Comparison of ENCODE assay signal across 7 mouse cellular contexts in genomic region chr13:97137466-97138400, GRCm38 (mm10). TPM values are rescaled to one million over a fixed set of nuclear protein-coding genes. Genes with fewer than 3 reads are reported as not detected.
DNase-seq lines count a peak whose midpoint lies in the region; ATAC-seq and TF ChIP-seq lines count a peak whose summit lies in the region.

Gene Gfm2, plus strand, starts transcription at chr13:97137937.
Gene Nsa2, minus strand, starts transcription at chr13:97137937.

- ATAC-seq in intestine, postnatal 0 days = peak; percentile 98
- ATAC-seq in midbrain, embryonic 12.5 days (ENCODE audit: low FRiP score, low read depth) = peak; percentile 97

- H3K36me3 ChIP-seq in embryonic facial prominence, embryonic 10.5 days (replicated peaks) = peaks cover 40% of the 10 kb centered on the region
- peaks cover 24% of the 10 kb centered on the region for H3K36me3 ChIP-seq in intestine, postnatal 0 days (ENCODE audit: control insufficient read depth, insufficient read depth)
- H3K36me3 ChIP-seq in midbrain, embryonic 12.5 days = peaks cover 31% of the 10 kb centered on the region
- peaks cover 20% of the 10 kb centered on the region for H3K36me3 ChIP-seq in small intestine, adult 2 months (ENCODE audit: control insufficient read depth, insufficient read depth, low read length)

- intact Hi-C loops in left cerebral cortex, postnatal 4 days (cut with DNase I) = no loop called here

- WGBS in embryonic facial prominence, embryonic 10.5 days = under 1% methylated on average over 57 of the region's 57 CpGs
- under 1% methylated on average over 57 of the region's 57 CpGs for WGBS in intestine, postnatal 0 days
- WGBS in midbrain, embryonic 12.5 days = under 1% methylated on average over 57 of the region's 57 CpGs
- WGBS in small intestine, adult 2 months = under 1% methylated on average over 57 of the region's 57 CpGs

- H3K9me3 ChIP-seq in embryonic facial prominence, embryonic 10.5 days = no peaks in the 10 kb centered on the region
- H3K9me3 ChIP-seq in intestine, postnatal 0 days (ENCODE audit: control insufficient read depth) = no peaks in the 10 kb centered on the region
- no peaks in the 10 kb centered on the region for H3K9me3 ChIP-seq in midbrain, embryonic 12.5 days

- peak; percentile 90 for DNase-seq in adrenal gland, postnatal 10 days
- DNase-seq in embryonic facial prominence, embryonic 10.5 days (ENCODE audit: low spot score) = peak; percentile 91
- DNase-seq in gonadal fat pad, adult 2 months (ENCODE audit: low read depth) = peak; percentile 82
- DNase-seq in left cerebral cortex, postnatal 4 days = peak; percentile 86

- TF ChIP-seq POLR2A in small intestine, adult 2 months (IDR thresholded peaks at IDR 0.05; ENCODE audit: low read depth, low read length) = peak; percentile 69

- no peak for TF ChIP-seq CTCF in intestine, postnatal 0 days (IDR thresholded peaks at IDR 0.05; ENCODE audit: low read depth)
- TF ChIP-seq CTCF in small intestine, adult 2 months (IDR thresholded peaks at IDR 0.05; ENCODE audit: extremely low read depth, insufficient read length, insufficient replicate concordance, low read depth, low read length) = no peak

- H3K27ac ChIP-seq in embryonic facial prominence, embryonic 10.5 days (replicated peaks) = peak within 1 kb of the TSS; percentile 88
- H3K27ac ChIP-seq in intestine, postnatal 0 days (ENCODE audit: low read depth, low read length) = peak within 1 kb of the TSS; percentile 90
- peak within 1 kb of the TSS; percentile 87 for H3K27ac ChIP-seq in midbrain, embryonic 12.5 days (replicated peaks)
- H3K27ac ChIP-seq in small intestine, adult 2 months (ENCODE audit: insufficient read depth, low read depth, low read length) = peak within 1 kb of the TSS; percentile 79

- H3K4me3 ChIP-seq in embryonic facial prominence, embryonic 10.5 days = peak within 1 kb of the TSS; percentile 79
- H3K4me3 ChIP-seq in intestine, postnatal 0 days (ENCODE audit: low read depth, low read length) = peak within 1 kb of the TSS; percentile 90
- H3K4me3 ChIP-seq in midbrain, embryonic 12.5 days = peak within 1 kb of the TSS; percentile 89
- peak within 1 kb of the TSS; percentile 92 for H3K4me3 ChIP-seq in small intestine, adult 2 months (ENCODE audit: low read depth, low read length)

- H3K9ac ChIP-seq in intestine, postnatal 0 days (ENCODE audit: low read depth, low read length) = peak within 1 kb of the TSS; percentile 87
- peak within 1 kb of the TSS; percentile 89 for H3K9ac ChIP-seq in midbrain, embryonic 12.5 days (replicated peaks)

- H3K4me1 ChIP-seq in embryonic facial prominence, embryonic 10.5 days = peaks cover 10% of the 10 kb centered on the region
- H3K4me1 ChIP-seq in intestine, postnatal 0 days (replicated peaks; ENCODE audit: control insufficient read depth, insufficient read depth, low read length) = no peaks in the 10 kb centered on the region
- peaks cover 7% of the 10 kb centered on the region for H3K4me1 ChIP-seq in midbrain, embryonic 12.5 days
- H3K4me1 ChIP-seq in small intestine, adult 2 months (ENCODE audit: control insufficient read depth, insufficient read depth, insufficient read length, low read length) = peaks cover 2% of the 10 kb centered on the region

- H3K4me2 ChIP-seq in intestine, postnatal 0 days (replicated peaks; ENCODE audit: low read depth) = peak within 1 kb of the TSS; percentile 63
- H3K4me2 ChIP-seq in midbrain, embryonic 12.5 days (replicated peaks) = peak within 1 kb of the TSS; percentile 75

- no peaks in the 10 kb centered on the region for H3K27me3 ChIP-seq in embryonic facial prominence, embryonic 10.5 days (replicated peaks; ENCODE audit: low read depth, poor library complexity, severe bottlenecking)
- no peaks in the 10 kb centered on the region for H3K27me3 ChIP-seq in intestine, postnatal 0 days (replicated peaks; ENCODE audit: control insufficient read depth, insufficient read depth, low read length)
- H3K27me3 ChIP-seq in midbrain, embryonic 12.5 days = no peaks in the 10 kb centered on the region
- no peaks in the 10 kb centered on the region for H3K27me3 ChIP-seq in small intestine, adult 2 months (ENCODE audit: control insufficient read depth, insufficient read depth, low read length)

RNA-seq across cellular contexts. Expression of gene Gfm2, which starts in this region (rescaled TPM):
- total RNA-seq in adrenal gland, postnatal 10 days (2021) = 10 to 100 TPM; 36.4 to 43.5 TPM
- 40.9 and 43.5 TPM in 2 replicates for polyA plus RNA-seq in embryonic facial prominence, embryonic 10.5 days (2016; fragmentation: Nextera tagmentation; extraction: Ambion mirVana)
- polyA plus RNA-seq in gonadal fat pad, adult 2 months (2012; rRNA removed) = 20.7 and 23.6 TPM in 2 replicates
- polyA plus RNA-seq in intestine, postnatal 0 days (2015; fragmentation: Nextera tagmentation; extraction: Ambion mirVana) = 16.8 and 19.0 TPM in 2 replicates
- total RNA-seq in left cerebral cortex, postnatal 4 days (2021) = 10 to 100 TPM; 23.4 to 24.1 TPM
- polyA plus RNA-seq in midbrain, embryonic 12.5 days (2016; fragmentation: Nextera tagmentation; extraction: Ambion mirVana) = 35.7 and 39.2 TPM in 2 replicates
- polyA plus RNA-seq in small intestine, adult 2 months (2012; rRNA removed) = 9.0 and 14.7 TPM in 2 replicates

RNA-seq across cellular contexts. Expression of gene Nsa2, which starts in this region (rescaled TPM):
- 10 to 100 TPM; 84.0 to 85.8 TPM for total RNA-seq in adrenal gland, postnatal 10 days (2021)
- polyA plus RNA-seq in embryonic facial prominence, embryonic 10.5 days (2016; fragmentation: Nextera tagmentation; extraction: Ambion mirVana) = 64.1 and 66.6 TPM in 2 replicates
- polyA plus RNA-seq in gonadal fat pad, adult 2 months (2012; rRNA removed) = 28.6 and 35.6 TPM in 2 replicates
- 58.1 and 64.0 TPM in 2 replicates for polyA plus RNA-seq in intestine, postnatal 0 days (2015; fragmentation: Nextera tagmentation; extraction: Ambion mirVana)
- 10 to 100 TPM; 71.6 to 76.4 TPM for total RNA-seq in left cerebral cortex, postnatal 4 days (2021)
- 48.9 and 60.9 TPM in 2 replicates for polyA plus RNA-seq in midbrain, embryonic 12.5 days (2016; fragmentation: Nextera tagmentation; extraction: Ambion mirVana)
- 5.8 and 8.7 TPM in 2 replicates for polyA plus RNA-seq in small intestine, adult 2 months (2012; rRNA removed)

Comparison
In these comparisons a context has a peak if more than half of its experiments do, and no peak if none do; other contexts are left out.
1. Peak in every context shown above with its lines: DNase-seq, ATAC-seq, H3K4me3 ChIP-seq and H3K27ac ChIP-seq.